Mouse (Mus musculus): ENCODE measurements around the gene Triobp.
"Not testable (repeated sequence)": the region's sequence is repeated elsewhere in the genome, so short reads cannot be mapped to it uniquely, and the experiment has no call there.

The Triobp gene

GRCm38 (mm10) chr15:79003079-79003478, 55.6 kb downstream of the Triobp start:
- no peak for DNase-seq

DNA sequence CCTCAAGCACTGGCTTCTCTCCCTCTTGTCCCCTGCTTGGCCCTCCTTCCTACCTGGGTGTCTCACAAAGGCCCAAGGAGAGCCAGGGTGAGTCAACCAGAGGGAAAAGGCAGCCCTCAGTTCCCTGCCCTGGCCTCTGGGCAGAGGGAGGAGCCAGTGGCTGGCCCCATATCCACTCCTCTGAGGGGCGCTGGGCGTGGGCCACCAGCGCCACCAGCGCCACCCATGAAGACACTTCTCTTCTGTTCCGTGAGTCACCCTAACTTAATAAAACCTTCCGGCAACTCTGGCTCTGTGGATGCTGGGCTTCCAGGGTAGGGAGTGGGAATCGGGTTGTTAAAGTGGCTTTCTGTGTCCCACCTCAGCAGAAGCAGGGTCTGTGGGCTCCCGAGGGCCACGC, 58.1 kb downstream of the Triobp start:
- DNase-seq: no peak

GRCm38 (mm10) chr15:79006638-79007037, 59.1 kb downstream of the Triobp start:
- peak; percentile 83 to 84 for DNase-seq

DNA sequence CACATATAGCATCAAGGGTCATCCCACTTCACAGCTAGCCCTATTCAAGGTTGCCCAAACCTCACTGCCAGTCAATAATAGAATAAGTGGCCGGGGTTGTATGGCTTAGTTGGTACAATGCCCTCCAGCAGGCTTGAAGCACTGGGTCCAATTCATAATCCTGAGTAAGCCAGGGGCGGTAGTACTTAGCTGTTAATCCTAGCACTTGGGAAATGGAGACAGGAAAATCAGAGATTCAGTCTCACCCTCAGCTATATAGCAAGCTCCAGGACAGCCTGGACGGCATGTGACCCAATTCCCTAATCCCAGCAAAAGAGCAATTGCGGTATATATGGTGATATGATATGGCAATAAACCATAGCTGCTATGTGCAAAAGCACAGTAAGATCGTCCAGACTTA, 59.5 kb downstream of the Triobp start:
- DNase-seq: no peak

- not testable (repeated sequence) for DNase-seq
These were observed 60.3 kb downstream of the Triobp start for GRCm38 (mm10) chr15:79007836-79008235.

- DNase-seq: no peak
These were observed 62.2 kb downstream of the Triobp start for GRCm38 (mm10) chr15:79009734-79010133.

- DNase-seq: no peak
These were observed 64.0 kb downstream of the Triobp start for GRCm38 (mm10) chr15:79011550-79011949.

DNA sequence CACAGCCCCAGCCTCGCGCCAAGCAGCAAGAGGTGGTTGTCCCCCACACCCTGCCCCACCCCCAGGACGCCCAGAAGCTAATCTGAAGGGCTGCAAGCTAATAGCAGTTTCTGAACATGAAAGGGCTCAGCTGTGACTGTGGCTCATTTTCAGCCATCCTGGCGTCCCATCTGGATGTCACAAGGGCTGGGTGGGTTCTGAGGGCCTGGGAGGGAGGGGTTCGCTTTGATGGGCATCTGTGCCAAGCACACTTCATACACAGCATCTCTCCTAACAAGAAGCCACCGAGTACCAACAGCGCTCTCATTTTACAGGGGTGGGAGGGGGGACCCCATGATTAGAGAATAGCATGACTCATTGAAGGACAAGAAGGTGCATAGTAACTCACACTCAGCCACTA, 65.9 kb downstream of the Triobp start:
- peak; percentile 77 to 83 for DNase-seq

DNA sequence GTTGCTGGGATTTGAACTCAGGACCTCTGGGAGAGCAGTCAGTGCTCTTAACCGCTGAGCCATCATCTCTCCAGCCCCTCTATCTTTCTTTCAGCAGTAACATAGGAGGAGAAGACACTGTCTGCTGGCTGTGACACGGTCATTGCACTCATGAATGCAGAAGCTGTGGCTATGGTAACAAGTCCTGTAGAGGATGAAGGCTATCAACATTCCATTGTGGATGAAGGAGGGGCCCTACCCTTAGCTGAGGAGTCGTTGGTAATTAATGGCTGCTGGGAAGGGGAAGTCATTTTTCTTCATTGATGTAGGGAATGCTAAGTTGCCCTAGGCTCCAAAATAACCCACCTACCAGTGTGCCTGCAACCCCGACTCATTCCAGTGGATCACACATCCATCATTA, 70.7 kb downstream of the Triobp start:
- no peak for DNase-seq

GRCm38 (mm10) chr15:79018886-79019285, 71.4 kb downstream of the Triobp start:
- peak in 1 of 2 experiments; percentile 41 for DNase-seq

- peak in 1 of 2 experiments; percentile 36 for DNase-seq
These were observed 75.2 kb downstream of the Triobp start for GRCm38 (mm10) chr15:79022671-79023230.

- no peak for DNase-seq
These were observed 75.8 kb downstream of the Triobp start for GRCm38 (mm10) chr15:79023366-79023765.

DNA sequence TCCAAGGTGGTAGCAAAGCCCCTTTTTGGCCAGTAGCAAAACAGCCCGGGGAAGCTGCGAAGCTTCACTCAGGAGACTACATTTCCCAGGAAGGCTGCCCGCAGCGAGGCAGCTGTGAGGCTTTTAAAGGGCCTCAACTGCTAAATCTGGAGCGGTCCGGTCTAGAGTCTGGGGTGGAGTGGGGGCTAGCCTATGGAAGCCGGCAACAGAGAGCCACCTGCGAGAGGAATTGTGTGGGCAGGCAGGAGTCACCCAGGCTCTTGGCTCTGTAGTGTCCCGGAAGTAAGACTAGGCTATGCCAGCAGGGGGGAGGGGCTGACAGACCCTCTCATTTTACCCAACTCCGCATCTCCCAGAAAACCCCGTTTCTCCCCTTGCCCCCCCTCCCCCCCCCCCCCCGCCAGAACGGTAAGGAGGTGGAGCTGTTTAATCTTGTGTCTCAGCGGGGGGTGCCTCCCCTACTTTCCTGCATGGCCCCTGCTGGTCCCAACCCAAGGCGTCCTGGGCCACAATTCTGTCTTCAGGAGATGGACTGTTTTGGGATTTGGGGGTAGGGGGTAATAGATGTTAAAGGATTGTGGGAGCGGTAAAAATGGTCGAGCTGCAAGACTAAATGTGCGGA, 78.3 kb downstream of the Triobp start:
- DNase-seq: peak; percentile 47 to 54

- peak; percentile 90 to 92 for DNase-seq
These were observed 79.2 kb downstream of the Triobp start for GRCm38 (mm10) chr15:79026511-79027290.

DNA sequence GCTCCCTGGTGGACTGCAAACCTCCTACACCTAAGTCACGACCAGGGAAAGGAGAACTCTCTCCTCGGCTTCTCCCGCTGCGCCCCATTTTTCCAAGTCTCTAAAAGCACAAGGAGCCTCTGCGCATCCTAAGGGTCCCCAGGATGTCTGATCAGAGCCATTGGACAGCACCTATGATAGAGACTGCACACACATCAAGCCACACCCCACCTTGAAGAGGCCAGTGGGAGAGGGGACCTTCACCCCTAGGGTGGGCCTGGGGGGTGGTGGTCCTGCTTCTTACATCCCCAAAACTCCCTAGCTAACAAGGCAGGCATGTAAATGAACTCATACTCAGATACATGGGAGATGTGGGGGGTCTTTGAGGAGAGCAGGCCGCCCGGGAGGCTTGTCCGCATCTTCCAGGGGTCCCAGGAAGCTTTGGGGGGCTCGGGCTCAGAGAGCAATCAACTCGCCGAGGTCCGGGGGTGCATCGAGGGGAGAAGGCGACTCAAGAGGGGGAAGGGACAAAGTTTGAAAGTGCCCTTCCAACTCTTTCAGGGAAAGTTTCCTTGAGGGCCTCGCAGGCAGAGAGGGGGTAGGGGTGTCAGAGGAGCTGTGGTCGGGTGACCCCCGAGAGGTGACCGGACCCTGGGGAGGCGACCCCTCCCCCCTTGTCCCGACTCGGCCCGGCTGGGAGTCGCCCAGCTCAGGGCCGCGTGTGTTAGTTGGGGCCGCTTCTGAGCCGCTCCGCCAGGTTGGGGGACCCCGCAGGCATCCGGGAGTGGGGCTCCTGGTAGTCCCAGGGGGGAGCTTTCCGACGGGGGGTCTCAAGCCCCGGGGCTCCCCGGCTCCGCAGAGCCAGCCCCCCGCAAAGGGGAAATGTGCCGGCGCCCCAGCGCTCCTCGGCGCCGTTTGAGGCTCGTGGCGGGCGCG, 80.0 kb downstream of the Triobp start:
- peak; percentile 70 to 75 for DNase-seq

- peak; percentile 99 for DNase-seq
These were observed 80.8 kb downstream of the Triobp start, which contains the start of gene H1f0 for GRCm38 (mm10) chr15:79028237-79028738. Gene H1f0 (plus strand): TSS chr15:79028450.

DNA sequence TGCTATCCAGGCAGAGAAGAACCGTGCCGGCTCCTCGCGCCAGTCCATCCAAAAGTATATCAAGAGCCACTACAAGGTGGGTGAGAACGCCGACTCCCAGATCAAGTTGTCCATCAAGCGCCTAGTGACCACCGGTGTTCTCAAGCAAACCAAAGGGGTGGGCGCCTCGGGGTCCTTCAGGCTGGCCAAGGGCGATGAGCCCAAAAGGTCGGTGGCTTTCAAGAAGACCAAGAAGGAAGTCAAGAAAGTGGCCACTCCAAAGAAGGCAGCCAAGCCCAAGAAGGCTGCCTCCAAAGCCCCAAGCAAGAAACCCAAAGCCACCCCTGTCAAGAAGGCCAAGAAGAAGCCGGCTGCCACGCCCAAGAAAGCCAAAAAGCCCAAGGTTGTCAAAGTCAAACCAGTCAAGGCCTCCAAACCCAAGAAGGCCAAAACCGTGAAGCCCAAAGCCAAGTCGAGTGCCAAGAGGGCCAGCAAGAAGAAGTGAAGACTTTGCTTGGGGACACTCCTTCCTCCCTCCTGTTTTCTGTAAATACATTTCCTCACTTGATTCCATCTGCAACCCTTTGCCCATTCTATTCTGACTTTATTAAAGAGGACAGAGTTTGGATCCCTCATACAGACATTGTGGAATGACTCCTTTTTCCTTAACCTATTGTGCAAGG, 81.4 kb downstream of the Triobp start:
- peak in 1 of 2 experiments; percentile 45 for DNase-seq

DNA sequence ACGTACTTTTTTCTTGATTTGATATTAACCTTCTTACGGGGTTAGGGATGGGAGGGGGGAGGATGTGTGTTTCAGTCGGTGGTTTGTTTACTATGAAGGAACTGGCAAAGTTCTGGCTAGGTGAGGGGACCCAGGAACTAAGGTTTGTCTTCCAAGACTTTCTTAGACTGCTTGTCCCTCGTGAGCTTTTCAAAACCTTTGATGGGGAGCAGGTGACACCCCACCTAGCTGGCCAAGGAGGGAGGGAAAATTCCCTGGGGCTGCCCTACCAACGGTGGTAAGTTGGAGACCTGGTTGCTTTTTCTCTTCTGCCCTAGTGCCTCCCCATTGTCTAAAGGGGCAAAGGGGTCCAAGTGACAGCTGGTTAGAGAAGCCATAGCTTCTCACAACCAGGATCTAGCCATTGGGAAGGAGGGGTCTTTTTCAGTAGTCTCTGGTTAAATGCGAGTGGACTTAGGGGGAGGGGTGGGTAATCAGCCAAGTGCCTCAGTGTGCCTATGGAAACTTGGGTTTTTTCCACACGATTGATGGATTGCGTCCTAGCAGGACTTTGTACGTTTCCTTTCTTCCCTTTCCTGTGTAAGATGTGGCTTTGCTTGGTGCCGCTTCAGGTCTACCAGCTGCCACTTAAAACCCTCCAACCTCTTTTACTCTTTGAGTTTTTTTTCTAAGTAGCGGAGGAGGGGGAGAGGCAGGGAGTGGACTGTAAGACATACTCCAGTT, 82.2 kb downstream of the Triobp start:
- peak; percentile 61 to 62 for DNase-seq

GRCm38 (mm10) chr15:79030551-79031435, 83.3 kb downstream of the Triobp start:
- peak; percentile 90 to 94 for DNase-seq

GRCm38 (mm10) chr15:79031908-79032307, 84.4 kb downstream of the Triobp start:
- DNase-seq: not testable (repeated sequence)
